Mouse (Mus musculus) limb, embryonic 14.5 days (tissue): ENCODE results near the gene Rps7. TPM values are rescaled to one million over a fixed set of nuclear protein-coding genes. Genes with fewer than 3 reads are reported as not detected.

Experiments
- ATAC-seq: fragments of 200-750 bp; cut with Nextera tagmentation; 2 replicates; pipeline ENCODE4 v1.8.0; 2017; ENCODE audit warnings: low read depth, moderate number of reproducible peaks, moderate TSS enrichment; ENCODE audit not compliant: low FRiP score
- DNase-seq: peaks from one replicate; pipeline ENCODE4 v3.0.0-alpha.2; 2015; ENCODE audit warnings: low spot score
- H3K27ac ChIP-seq: fragments of 300-500 bp; sonication (generic); replicated peaks from 2 replicates; pipeline ENCODE4 v1.5.1; 2014; ENCODE audit warnings: low read depth, mild to moderate bottlenecking, low read length, moderate library complexity, mixed read lengths
- H3K27me3 ChIP-seq: fragments of 300-500 bp; sonication (generic); 2 replicates; pipeline ENCODE4 v1.6.1; 2014; ENCODE audit warnings: low read length, mixed read lengths; ENCODE audit not compliant: control insufficient read depth, insufficient read depth
- H3K36me3 ChIP-seq: fragments of 300-500 bp; sonication (generic); 2 replicates; pipeline ENCODE4 v1.6.1; 2014; ENCODE audit warnings: mild to moderate bottlenecking, low read length, moderate library complexity, mixed read lengths; ENCODE audit not compliant: control insufficient read depth, insufficient read depth
- H3K4me1 ChIP-seq: fragments of 300-500 bp; sonication (generic); 2 replicates; pipeline ENCODE4 v1.6.1; 2014; ENCODE audit warnings: antibody characterized with exemption, low read length, mixed read lengths; ENCODE audit not compliant: control insufficient read depth, insufficient read depth
- H3K4me2 ChIP-seq: fragments of 300-500 bp; sonication (generic); replicated peaks from 2 replicates; pipeline ENCODE4 v1.6.1; 2014; ENCODE audit warnings: low read depth, mild to moderate bottlenecking, low read length, moderate library complexity; ENCODE audit not compliant: severe bottlenecking
- H3K4me3 ChIP-seq: fragments of 300-500 bp; sonication (generic); replicated peaks from 2 replicates; pipeline ENCODE4 v1.5.1; 2014; ENCODE audit warnings: low read length
- H3K9ac ChIP-seq: fragments of 300-500 bp; sonication (generic); 2 replicates; pipeline ENCODE4 v1.6.1; 2014; ENCODE audit warnings: mild to moderate bottlenecking, low read depth, low read length, moderate library complexity; ENCODE audit not compliant: severe bottlenecking
- H3K9me3 ChIP-seq: fragments of 300-500 bp; sonication (generic); 2 replicates; pipeline ENCODE4 v1.6.1; 2016; ENCODE audit warnings: low read length; ENCODE audit not compliant: control insufficient read depth
- POLR2A ChIP-seq: fragments of 200-500 bp; IDR thresholded peaks from 2 replicates; pipeline ENCODE4 v1.8.0; 2012; ENCODE audit warnings: inconsistent platforms, mild to moderate bottlenecking, moderate library complexity, borderline replicate concordance; ENCODE audit not compliant: insufficient read depth, insufficient read length; ENCODE audit errors: extremely low read depth
- WGBS: fragments of 180-500 bp; shearing (Covaris S2); extraction: QIAGEN DNeasy Blood & Tissue Kit; methylation state at CpG from one replicate; pipeline ENCODE4 v1.1.7; 2014; 5-methylcytosine and 5-hydroxymethylcytosine counted together
- polyA plus RNA-seq, 2 experiments: library from polyadenylated mRNA; depleted of rRNA in 1 of 2; stranded (reverse) in 1 of 2; unstranded in 1 of 2; fragments of >200 nt; fragmentation: Nextera tagmentation in 1 of 2; extraction: Ambion mirVana in 1 of 2; gene quantifications; 2 replicates each; pipeline versions ENCODE4 v1.2.1 to v1.2.3; 2012 to 2014

The Rps7 gene
- polyA plus RNA-seq, 2 experiments = 1,044 to 1,182 TPM

DNA sequence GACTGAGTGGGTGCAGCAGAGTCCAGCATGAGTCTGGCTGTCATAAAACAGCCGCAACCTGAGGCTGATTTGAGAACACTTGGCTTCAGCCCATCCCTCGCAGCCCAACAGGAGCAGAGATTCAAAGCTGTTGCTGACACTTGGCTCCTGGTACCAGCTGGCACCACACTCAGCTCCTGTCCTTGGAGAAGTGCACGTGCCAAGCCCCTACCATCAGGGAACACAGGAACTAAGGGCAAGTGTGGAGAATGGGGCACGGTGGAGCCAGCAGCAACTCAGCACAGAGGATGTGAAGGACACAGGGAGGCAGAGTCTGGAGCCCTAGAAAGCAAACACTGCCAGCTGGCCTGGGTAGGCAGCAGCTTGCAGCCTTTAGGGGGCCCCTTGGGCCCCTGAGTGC is 33.5 kb downstream of the Rps7 start:
- ATAC-seq = no peak; the same call in 1 of the 2 replicates

DNA sequence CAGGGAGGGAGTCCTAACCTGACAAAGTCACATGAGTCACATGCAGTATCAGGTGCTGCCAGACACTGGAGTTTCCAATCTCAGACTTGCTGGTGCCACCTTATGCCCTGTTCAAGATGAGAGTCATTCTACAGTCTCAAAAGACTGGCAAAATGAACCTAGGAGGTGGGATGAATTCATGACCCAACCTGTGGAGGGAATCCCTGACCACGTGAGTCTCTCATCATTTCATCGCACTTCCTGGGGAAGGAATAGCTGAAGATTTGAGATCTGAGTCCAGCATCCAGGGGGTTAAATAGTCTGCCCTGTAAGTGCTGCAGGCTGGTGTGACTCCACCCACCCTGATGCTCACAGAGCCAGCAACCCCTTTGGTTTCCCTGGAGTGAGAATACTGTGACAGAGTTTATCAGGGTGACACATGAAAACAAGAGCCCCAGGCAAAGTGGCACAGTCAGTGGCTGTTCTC is 37.2 kb downstream of the Rps7 start:
- no peaks in the 10 kb centered on the region for H3K27me3 ChIP-seq
- H3K9ac ChIP-seq = no peak overlapping the region
- H3K9me3 ChIP-seq = no peaks in the 10 kb centered on the region
- ATAC-seq (no peak), DNase-seq (no peak)
- H3K4me1 ChIP-seq = no peaks in the 10 kb centered on the region
- H3K4me2 ChIP-seq = no peak overlapping the region
- no peak overlapping the region for H3K27ac ChIP-seq
- 59% methylated on average over 2 of the region's 2 CpGs for WGBS
- no peaks in the 10 kb centered on the region for H3K36me3 ChIP-seq
- TF ChIP-seq POLR2A = no peak
- no peak overlapping the region for H3K4me3 ChIP-seq

More for the DNA sequence above, 33.5 kb downstream of the Rps7 start:
- no peaks in the 10 kb centered on the region for H3K27me3 ChIP-seq
- no peaks in the 10 kb centered on the region for H3K4me1 ChIP-seq
- no peak overlapping the region for H3K4me3 ChIP-seq
- 12% methylated on average over 4 of the region's 4 CpGs for WGBS
- H3K9ac ChIP-seq = no peak overlapping the region
- no peak for DNase-seq
- no peak overlapping the region for H3K27ac ChIP-seq
- no peak for TF ChIP-seq POLR2A
- no peaks in the 10 kb centered on the region for H3K9me3 ChIP-seq
- H3K36me3 ChIP-seq = no peaks in the 10 kb centered on the region
- H3K4me2 ChIP-seq = no peak overlapping the region

DNA sequence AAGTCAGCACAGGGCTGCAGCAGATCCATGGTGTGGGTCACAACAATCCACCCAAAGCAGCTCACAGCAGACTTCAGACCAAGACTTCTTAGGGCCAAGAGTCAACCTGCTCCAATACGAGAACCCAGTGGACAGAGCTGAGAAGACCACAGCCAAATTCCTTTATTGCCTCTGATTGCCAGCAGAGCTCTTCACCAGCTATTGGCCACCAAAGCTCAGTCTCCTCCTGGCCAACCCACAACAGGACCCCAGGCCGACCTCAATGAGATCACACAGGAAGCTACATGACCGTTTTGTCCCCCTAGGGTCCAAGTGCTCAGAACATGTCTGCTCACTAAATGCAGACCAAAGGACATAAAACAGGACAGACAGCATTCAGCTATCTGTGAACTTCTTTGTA is 37.6 kb downstream of the Rps7 start:
- H3K4me2 ChIP-seq = no peak overlapping the region
- no peaks in the 10 kb centered on the region for H3K9me3 ChIP-seq
- no peak for DNase-seq
- no peaks in the 10 kb centered on the region for H3K27me3 ChIP-seq
- H3K36me3 ChIP-seq = no peaks in the 10 kb centered on the region
- WGBS = 65% methylated on average over 3 of the region's 3 CpGs
- no peak overlapping the region for H3K27ac ChIP-seq
- no peak overlapping the region for H3K4me3 ChIP-seq
- ATAC-seq = no peak
- H3K4me1 ChIP-seq = no peaks in the 10 kb centered on the region
- no peak for TF ChIP-seq POLR2A
- H3K9ac ChIP-seq = no peak overlapping the region

DNA sequence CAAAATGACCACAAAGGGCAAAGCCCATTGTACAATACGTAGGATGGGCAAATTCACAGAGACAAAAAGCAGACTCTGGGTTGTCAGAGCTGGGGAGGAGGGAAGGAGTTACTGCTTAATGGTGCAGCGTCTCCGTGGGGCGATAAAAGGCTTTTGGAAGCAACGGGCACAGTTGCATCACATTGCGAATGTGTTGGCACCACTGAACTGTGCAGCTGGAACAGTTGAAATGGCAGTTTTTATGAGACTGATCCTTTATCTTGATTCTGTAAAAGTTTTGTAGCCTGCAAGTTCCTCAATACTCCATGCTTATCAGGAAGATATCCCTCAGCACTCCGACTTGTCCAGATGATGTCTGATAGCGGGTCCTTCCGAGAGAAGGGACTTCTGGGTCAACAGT is 38.1 kb downstream of the Rps7 start:
- Histone ChIP-seq H3K9ac (no peak overlapping the region), H3K4me2 (no peak overlapping the region), H3K27ac (no peak overlapping the region), H3K9me3 (no peaks in the 10 kb centered on the region), H3K4me3 (no peak overlapping the region), H3K4me1 (no peaks in the 10 kb centered on the region), H3K27me3 (no peaks in the 10 kb centered on the region), H3K36me3 (no peaks in the 10 kb centered on the region)
- TF ChIP-seq POLR2A = no peak
- 74% methylated on average over 9 of the region's 9 CpGs for WGBS
- no peak for DNase-seq
- ATAC-seq = no peak

DNA sequence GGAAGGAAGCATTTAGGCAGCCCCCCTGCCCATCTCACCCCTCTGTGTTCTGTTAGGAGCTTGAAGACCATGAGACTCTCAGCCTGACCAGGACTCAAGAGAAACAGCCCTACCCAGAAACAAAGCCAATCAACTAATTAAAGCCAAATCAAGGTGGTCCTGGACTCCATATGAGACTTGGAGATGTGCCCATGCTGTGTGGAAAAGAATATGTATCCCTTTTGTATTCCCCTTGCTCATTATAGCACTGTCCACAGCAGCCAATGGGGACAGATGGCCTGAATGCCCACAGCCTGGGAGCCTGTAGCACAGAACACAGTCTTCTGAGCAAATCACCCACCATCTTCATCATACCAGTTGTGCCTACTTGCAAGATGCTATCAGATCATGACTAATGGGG is 38.9 kb downstream of the Rps7 start:
- H3K27ac ChIP-seq = no peak overlapping the region
- ATAC-seq = no peak
- H3K36me3 ChIP-seq = no peaks in the 10 kb centered on the region
- no peak overlapping the region for H3K4me3 ChIP-seq
- no peaks in the 10 kb centered on the region for H3K9me3 ChIP-seq
- TF ChIP-seq POLR2A = no peak
- no peak overlapping the region for H3K4me2 ChIP-seq
- no peak overlapping the region for H3K9ac ChIP-seq
- H3K27me3 ChIP-seq = no peaks in the 10 kb centered on the region
- H3K4me1 ChIP-seq = no peaks in the 10 kb centered on the region
- DNase-seq = no peak

DNA sequence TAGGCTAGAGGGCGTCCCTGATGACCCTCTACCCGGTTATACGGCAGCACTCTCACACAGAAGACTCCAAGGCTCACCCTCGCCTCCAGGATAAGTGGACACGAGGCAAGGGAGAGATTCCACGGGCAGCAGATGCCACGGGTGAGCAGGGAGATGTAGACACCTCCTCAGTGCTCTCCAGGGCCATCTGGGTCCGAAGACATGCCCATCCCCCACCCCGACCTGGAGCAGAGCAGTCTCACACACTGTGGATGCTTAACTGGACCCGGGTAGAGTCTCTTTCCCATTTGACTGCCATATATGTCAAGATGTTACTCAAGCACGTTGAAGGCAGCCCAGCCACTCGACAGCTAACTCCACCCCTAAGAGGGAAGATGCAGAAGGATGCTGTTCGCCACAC is 45.3 kb downstream of the Rps7 start:
- no peak overlapping the region for H3K4me3 ChIP-seq
- ATAC-seq (no peak), DNase-seq (no peak)
- no peak overlapping the region for H3K4me2 ChIP-seq
- no peak for TF ChIP-seq POLR2A
- no peaks in the 10 kb centered on the region for H3K36me3 ChIP-seq
- 0 out of 2 replicates have a peak, but pooled peaks cover 4% of the 10 kb centered on the region for H3K9me3 ChIP-seq
- no peak overlapping the region for H3K9ac ChIP-seq
- WGBS = 37% methylated on average over 13 of the region's 13 CpGs
- no peak overlapping the region for H3K27ac ChIP-seq
- H3K27me3 ChIP-seq = peaks cover 5% of the 10 kb centered on the region; the same call in 1 of the 2 replicates
- no peaks in the 10 kb centered on the region for H3K4me1 ChIP-seq
